Mouse (Mus musculus): ENCODE results near the gene Sgms2. TPM values are rescaled to one million over a fixed set of nuclear protein-coding genes. Genes with fewer than 3 reads are reported as not detected.

Sgms2 gene
- polyA plus RNA-seq (2015; fragmentation: Nextera tagmentation; extraction: Ambion mirVana): 15.3 and 15.8 TPM in 2 replicates

DNA sequence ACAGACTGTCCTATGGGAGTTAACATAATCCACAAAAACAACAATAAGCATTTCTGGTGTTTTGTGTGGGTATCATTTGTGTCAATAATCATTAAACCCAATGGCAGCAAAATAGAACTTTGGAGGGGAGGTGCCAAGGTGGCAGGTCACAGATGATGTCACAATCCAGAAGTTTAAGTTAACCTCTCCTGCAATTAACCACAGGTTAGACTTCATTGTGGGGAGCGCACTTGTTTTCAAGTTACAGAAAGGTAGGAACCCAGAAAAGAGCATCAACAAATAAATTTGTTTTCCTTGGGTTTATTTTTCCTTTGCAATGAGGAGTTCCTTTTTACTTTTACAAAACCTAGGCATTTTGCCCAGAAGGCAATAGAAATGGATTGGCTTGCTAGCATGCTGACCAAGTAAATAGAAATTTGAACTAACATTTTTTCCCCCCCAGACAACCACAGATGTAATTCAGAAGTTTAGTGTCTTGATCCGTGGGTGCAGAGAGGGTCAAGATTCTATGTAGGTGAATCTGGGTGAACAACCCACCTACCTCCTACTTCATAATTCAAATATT is at the start of gene Sgms2:
Gene Sgms2, minus strand, starts transcription at position 51 of the 565 bp plus-strand sequence.
- H3K27me3 ChIP-seq (replicated peaks): no peaks in the 10 kb centered on the region
- peak within 1 kb of the TSS; percentile 89 for H3K4me2 ChIP-seq (replicated peaks)
- H3K36me3 ChIP-seq: no peaks in the 10 kb centered on the region
- H3K4me3 ChIP-seq (replicated peaks): peak within 1 kb of the TSS; percentile 75
- H3K4me1 ChIP-seq (replicated peaks): peaks cover 10% of the 10 kb centered on the region; the same call in 1 of the 2 replicates
- H3K9me3 ChIP-seq: no peaks in the 10 kb centered on the region
- WGBS: 90% methylated on average over 2 of the region's 2 CpGs
- H3K9ac ChIP-seq: peak within 1 kb of the TSS; percentile 77
- H3K27ac ChIP-seq: peak within 1 kb of the TSS; percentile 95
- no peak for ATAC-seq

DNA sequence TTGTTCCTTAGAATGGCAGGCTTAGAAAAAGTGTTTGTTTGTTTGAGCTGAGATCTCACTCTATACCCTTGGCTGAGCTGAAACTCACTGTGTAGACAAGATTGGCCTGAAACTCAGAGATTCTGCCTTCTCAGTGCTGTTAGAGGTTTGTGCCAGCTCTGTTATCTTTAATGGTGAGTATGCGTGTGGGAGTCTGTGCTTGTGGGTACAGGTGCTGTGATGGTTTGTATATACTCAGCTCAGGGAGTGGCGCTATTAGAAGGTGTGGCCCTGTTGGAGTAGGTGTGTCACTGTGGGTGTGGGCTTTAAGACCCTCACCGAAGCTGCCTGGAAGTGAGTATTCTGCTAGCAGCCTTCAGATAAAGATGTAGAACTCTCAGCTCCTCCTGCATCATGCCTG is 34.0 kb upstream of the Sgms2 start:
- Histone ChIP-seq H3K4me1 (replicated peaks) (no peaks in the 10 kb centered on the region), H3K27me3 (replicated peaks) (no peaks in the 10 kb centered on the region), H3K36me3 (no peaks in the 10 kb centered on the region), H3K27ac (no peak overlapping the region), H3K4me3 (replicated peaks) (no peak overlapping the region), H3K9ac (no peak overlapping the region), H3K4me2 (replicated peaks) (no peak overlapping the region), H3K9me3 (no peaks in the 10 kb centered on the region)
- 64% methylated on average over 3 of the region's 3 CpGs for WGBS
- ATAC-seq: no peak

DNA sequence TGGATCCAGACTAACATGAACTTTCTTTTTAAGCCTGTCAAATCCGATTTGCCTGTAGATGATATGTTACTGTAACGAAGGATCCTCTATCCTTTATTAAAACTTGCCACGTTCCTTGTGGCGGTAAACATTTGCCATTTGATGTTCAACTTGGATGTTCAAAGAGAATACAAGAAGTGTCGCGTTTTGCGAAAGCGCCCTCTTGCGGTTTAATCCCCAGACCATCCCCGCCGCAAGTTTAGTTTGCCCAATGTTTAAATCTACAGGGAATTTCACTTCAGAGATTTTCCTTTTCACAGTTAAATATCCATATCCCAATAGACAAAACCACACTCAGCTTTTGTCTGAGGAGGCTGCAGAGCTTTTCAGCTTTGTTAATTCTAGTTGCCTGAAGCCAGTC is 33.6 kb upstream of the Sgms2 start:
- H3K27me3 ChIP-seq (replicated peaks): no peaks in the 10 kb centered on the region
- H3K4me2 ChIP-seq (replicated peaks): no peak overlapping the region
- no peak overlapping the region for H3K4me3 ChIP-seq (replicated peaks)
- WGBS: 25% methylated on average over 11 of the region's 11 CpGs
- H3K27ac ChIP-seq: no peak overlapping the region
- H3K4me1 ChIP-seq (replicated peaks): no peaks in the 10 kb centered on the region
- ATAC-seq: no peak
- H3K9me3 ChIP-seq: no peaks in the 10 kb centered on the region
- no peak overlapping the region for H3K9ac ChIP-seq
- no peaks in the 10 kb centered on the region for H3K36me3 ChIP-seq

DNA sequence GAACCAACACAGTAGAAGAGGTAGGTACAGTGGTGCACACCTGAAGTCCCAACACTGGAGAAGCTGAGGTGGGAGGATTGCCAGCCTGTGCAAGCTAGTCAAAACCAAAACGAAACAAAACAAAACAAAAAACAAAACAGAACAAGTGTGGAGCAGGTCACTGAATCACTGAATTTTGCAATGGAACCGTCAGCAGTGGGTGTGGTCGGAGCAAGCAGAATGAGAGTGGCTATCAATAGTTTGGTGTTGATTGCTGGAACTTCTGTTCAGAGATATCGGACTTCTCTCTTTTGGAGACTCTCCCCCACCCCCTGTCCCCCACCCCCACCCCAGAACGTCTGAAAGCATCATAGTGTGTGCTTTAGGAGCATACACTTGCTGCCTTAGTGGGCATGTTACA is 33.0 kb upstream of the Sgms2 start:
- no peaks in the 10 kb centered on the region for H3K4me1 ChIP-seq (replicated peaks)
- H3K36me3 ChIP-seq: no peaks in the 10 kb centered on the region
- no peak overlapping the region for H3K27ac ChIP-seq
- WGBS: 75% methylated on average over 5 of the region's 5 CpGs
- no peak overlapping the region for H3K9ac ChIP-seq
- H3K4me2 ChIP-seq (replicated peaks): no peak overlapping the region
- H3K4me3 ChIP-seq (replicated peaks): no peak overlapping the region
- H3K9me3 ChIP-seq: no peaks in the 10 kb centered on the region
- H3K27me3 ChIP-seq (replicated peaks): no peaks in the 10 kb centered on the region
- ATAC-seq: no peak

DNA sequence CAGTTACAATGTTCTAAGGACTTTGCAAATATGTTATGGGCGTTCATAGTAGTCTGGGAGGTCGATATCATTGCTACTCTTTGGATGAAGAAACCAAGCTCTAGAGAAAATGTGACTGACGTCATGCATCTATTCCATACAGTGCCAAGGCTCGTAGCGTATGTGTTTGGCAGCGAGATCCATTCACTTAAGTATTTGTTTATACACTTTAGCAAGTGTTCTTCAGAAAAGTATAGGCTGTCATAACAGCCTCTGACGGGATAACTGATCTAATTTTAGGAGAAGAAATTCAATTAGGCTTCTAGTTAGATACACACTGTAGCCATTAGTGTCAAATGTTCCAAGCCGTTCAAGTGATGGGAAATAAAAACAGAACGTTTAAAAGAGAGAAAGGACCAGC is 32.5 kb upstream of the Sgms2 start:
- no peak overlapping the region for H3K27ac ChIP-seq
- H3K9me3 ChIP-seq: no peaks in the 10 kb centered on the region
- H3K36me3 ChIP-seq: no peaks in the 10 kb centered on the region
- no peak overlapping the region for H3K4me2 ChIP-seq (replicated peaks)
- 50% methylated on average over 9 of the region's 9 CpGs for WGBS
- ATAC-seq: 0 out of 2 replicates have a peak, but pooled peaks have one; percentile 46
- H3K27me3 ChIP-seq (replicated peaks): no peaks in the 10 kb centered on the region
- H3K9ac ChIP-seq: no peak overlapping the region
- H3K4me1 ChIP-seq (replicated peaks): no peaks in the 10 kb centered on the region
- no peak overlapping the region for H3K4me3 ChIP-seq (replicated peaks)

DNA sequence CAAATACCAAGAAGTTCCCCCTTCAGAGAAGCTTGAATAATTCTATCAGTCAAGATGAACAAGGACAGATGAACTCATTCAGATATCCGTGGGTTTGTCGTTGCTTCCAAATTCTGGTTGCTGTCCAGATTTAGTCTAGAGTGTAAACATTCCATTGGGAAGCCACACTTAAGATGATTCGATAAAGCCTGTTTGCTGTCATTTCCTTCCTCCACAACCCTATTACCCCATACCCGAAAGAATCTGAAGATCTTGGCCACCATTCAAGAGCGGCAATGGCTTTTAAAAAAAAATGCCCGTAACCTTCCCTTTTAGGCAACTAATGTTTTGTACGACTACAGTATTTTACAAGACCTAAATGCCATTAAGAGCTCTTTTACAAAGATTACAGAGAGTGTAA is 31.0 kb upstream of the Sgms2 start:
- H3K9me3 ChIP-seq: no peaks in the 10 kb centered on the region
- no peak for ATAC-seq
- H3K4me2 ChIP-seq (replicated peaks): no peak overlapping the region
- WGBS: 37% methylated on average over 7 of the region's 7 CpGs
- no peaks in the 10 kb centered on the region for H3K36me3 ChIP-seq
- H3K4me3 ChIP-seq (replicated peaks): no peak overlapping the region
- H3K27me3 ChIP-seq (replicated peaks): no peaks in the 10 kb centered on the region
- no peaks in the 10 kb centered on the region for H3K4me1 ChIP-seq (replicated peaks)
- H3K27ac ChIP-seq: 0 out of 2 replicates have a peak overlapping the region, but pooled peaks have one; percentile 5
- H3K9ac ChIP-seq: no peak overlapping the region

DNA sequence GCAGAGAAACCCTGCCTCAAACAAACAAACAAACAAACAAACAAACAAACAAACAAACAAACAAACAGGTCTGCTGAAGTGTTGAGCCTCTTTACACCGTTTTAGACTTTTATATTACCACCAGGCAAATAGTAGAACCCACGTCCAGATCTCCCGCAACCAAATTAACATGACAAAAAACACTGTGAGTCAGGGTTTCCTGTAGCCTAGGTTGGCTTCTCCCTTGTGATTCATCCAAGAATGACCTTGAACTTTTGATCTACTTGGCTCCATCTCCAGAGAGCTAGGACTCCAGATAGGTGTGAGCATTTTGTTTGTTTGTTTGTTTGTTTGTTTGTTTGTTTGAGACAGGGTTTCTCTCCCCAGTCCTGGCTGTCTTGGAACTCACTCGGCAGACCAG is 30.0 kb upstream of the Sgms2 start:
- no peaks in the 10 kb centered on the region for H3K36me3 ChIP-seq
- no peak overlapping the region for H3K9ac ChIP-seq
- H3K4me2 ChIP-seq (replicated peaks): no peak overlapping the region
- WGBS: 77% methylated on average over 4 of the region's 4 CpGs
- H3K4me1 ChIP-seq (replicated peaks): no peaks in the 10 kb centered on the region
- no peaks in the 10 kb centered on the region for H3K9me3 ChIP-seq
- ATAC-seq: no peak
- no peak overlapping the region for H3K4me3 ChIP-seq (replicated peaks)
- no peaks in the 10 kb centered on the region; the same call in 1 of the 2 replicates for H3K27me3 ChIP-seq (replicated peaks)
- no peak overlapping the region for H3K27ac ChIP-seq

DNA sequence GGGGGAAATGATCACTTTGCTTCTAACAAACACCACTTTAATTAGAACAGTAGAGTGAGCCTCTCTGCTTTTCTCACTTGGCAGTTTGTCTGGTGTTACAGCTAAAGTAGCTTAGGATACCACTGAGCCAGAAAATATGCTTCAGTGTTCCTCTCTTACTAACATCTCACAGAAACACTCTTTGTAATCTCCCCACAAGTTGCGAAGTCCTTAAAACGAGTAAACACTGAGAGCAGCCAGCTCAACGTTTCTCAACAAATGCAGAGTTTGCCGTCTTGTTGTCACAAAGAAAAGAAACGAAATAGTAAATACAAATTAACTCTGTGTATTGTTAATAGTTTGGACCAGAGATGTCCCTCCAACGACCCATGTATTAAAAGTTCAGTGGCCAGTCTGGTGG is 26.5 kb upstream of the Sgms2 start:
- Histone ChIP-seq H3K4me3 (replicated peaks) (no peak overlapping the region), H3K27ac (no peak overlapping the region), H3K36me3 (no peaks in the 10 kb centered on the region), H3K27me3 (replicated peaks) (no peaks in the 10 kb centered on the region; the same call in 1 of the 2 replicates), H3K4me2 (replicated peaks) (no peak overlapping the region), H3K4me1 (replicated peaks) (no peaks in the 10 kb centered on the region), H3K9me3 (no peaks in the 10 kb centered on the region), H3K9ac (no peak overlapping the region)
- no peak for ATAC-seq
- 66% methylated on average over 6 of the region's 6 CpGs for WGBS

DNA sequence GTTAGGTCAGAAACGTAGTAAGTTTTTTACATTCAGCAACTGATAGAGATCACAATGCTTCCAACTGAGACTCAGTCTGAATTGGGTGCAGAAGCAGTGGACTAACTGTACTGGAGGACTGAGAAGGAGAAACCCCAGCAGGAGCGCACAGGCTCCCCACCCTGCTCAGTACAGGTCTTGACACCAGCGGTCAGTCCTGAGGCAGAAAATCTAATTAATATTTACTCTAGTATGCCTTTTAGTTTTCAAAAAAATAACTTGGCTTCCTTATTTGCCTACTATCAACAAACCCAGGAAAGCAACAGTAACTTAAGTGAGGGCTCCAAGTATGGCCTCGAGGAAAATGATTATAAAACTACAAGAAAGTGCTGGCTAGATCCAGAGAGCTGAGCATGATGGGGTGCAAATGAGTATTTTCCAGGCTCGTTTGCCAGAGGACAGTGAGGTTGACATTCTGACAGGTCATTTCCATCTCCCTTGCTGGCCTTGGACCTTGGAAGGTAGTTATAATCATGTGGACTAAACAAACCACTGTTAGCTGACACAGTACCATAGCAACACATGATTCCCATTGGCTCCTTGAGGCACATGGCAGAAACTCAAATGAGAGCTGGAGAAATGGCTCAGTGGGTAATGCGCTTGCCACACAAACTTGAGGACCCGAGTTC is 25.3 kb upstream of the Sgms2 start:
- Histone ChIP-seq H3K9ac (no peak overlapping the region), H3K4me1 (replicated peaks) (no peaks in the 10 kb centered on the region), H3K4me2 (replicated peaks) (no peak overlapping the region), H3K27me3 (replicated peaks) (no peaks in the 10 kb centered on the region; the same call in 1 of the 2 replicates), H3K4me3 (replicated peaks) (no peak overlapping the region), H3K27ac (no peak overlapping the region), H3K9me3 (no peaks in the 10 kb centered on the region), H3K36me3 (no peaks in the 10 kb centered on the region)
- WGBS: 76% methylated on average over 7 of the region's 7 CpGs
- ATAC-seq: no peak

DNA sequence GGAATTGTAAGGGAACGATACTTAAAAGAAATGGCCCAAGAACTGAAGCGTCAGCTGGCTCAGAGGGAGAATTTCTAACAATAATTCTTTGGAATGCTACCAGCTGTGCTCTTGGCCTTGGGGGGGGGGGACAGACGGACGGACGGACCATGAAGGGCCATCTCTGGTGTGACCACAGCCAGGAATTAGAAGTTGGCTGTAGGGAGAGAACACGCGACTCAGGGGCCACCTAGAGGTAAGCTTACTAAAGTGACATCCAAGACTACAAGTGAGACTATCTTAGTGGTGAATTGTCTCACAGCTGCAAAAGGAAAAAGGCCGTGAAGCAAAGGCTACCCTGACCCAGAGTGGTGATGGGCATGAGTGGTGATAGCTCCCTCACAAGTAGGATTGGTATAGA is 20.4 kb upstream of the Sgms2 start:
- H3K9ac ChIP-seq: no peak overlapping the region
- H3K36me3 ChIP-seq: no peaks in the 10 kb centered on the region
- WGBS: 64% methylated on average over 8 of the region's 8 CpGs
- no peaks in the 10 kb centered on the region for H3K27me3 ChIP-seq (replicated peaks)
- H3K27ac ChIP-seq: no peak overlapping the region
- H3K4me1 ChIP-seq (replicated peaks): no peaks in the 10 kb centered on the region
- H3K4me3 ChIP-seq (replicated peaks): no peak overlapping the region
- no peaks in the 10 kb centered on the region for H3K9me3 ChIP-seq
- H3K4me2 ChIP-seq (replicated peaks): no peak overlapping the region
- peak; percentile 47 for ATAC-seq

DNA sequence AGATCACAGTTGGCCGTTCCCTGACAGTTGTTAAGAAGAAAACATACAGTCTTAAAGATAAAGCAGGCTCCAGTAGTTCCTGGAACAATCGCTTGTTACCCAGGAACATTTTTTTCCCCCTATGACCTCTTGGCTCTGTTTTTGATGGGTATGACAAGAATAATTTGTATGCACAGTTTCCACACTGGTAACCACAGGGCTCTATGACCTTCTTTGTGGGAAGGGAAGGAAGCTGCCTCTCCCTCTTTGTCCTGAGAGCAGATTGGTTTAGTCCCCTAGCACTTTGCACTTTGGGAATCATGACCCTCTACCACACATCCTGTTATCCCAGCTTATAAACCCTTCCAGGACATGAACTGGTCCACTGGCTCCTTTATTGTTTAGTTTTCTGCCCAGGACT is 16.8 kb upstream of the Sgms2 start:
- Histone ChIP-seq H3K9ac (no peak overlapping the region), H3K9me3 (no peaks in the 10 kb centered on the region), H3K4me1 (replicated peaks) (no peaks in the 10 kb centered on the region), H3K36me3 (no peaks in the 10 kb centered on the region), H3K4me2 (replicated peaks) (no peak overlapping the region), H3K27me3 (replicated peaks) (no peaks in the 10 kb centered on the region), H3K27ac (no peak overlapping the region), H3K4me3 (replicated peaks) (no peak overlapping the region)
- 54% methylated on average over 2 of the region's 2 CpGs for WGBS
- no peak for ATAC-seq

DNA sequence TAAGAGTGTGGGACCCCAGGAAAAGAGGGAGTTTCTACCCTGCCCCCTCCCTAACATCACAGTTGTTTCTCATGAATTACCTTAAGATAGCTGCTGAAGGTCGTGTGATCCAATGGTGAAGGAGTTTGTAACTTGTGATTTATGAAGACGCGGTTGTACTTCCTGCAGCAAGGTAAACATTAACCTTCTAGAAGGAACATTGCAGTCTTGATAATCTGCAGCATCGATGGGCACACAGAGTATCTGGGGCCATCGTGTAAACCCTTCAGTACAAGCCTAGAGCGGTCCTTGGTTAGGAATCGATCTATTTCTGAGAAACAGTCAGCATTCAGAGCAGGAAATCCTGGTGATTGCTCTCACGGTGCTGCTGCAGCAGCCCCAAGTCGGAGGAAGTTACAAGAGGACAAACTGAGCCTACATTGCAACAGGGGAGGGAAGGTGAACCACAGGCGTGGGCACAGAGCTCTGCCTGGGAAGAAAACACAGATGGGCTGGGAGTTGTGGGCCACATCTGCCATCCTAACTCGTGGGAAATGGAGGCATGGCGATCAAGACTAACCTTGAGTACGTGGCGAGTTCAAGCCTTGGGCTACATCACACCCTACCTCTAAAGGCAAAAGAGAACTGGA is 13.5 kb upstream of the Sgms2 start:
- no peaks in the 10 kb centered on the region for H3K9me3 ChIP-seq
- no peak overlapping the region for H3K4me3 ChIP-seq (replicated peaks)
- 57% methylated on average over 14 of the region's 14 CpGs for WGBS
- H3K27ac ChIP-seq: peak overlapping the region; percentile 72
- no peak overlapping the region for H3K4me2 ChIP-seq (replicated peaks)
- no peaks in the 10 kb centered on the region for H3K4me1 ChIP-seq (replicated peaks)
- no peaks in the 10 kb centered on the region for H3K36me3 ChIP-seq
- H3K27me3 ChIP-seq (replicated peaks): no peaks in the 10 kb centered on the region
- peak; percentile 92 for ATAC-seq
- no peak overlapping the region for H3K9ac ChIP-seq

All from intestine, embryonic 15.5 days (tissue).